Mouse (Mus musculus) ES-Bruce4 (cell line): ENCODE results near the gene Kcnma1.

Source experiments
- CTCF ChIP-seq: IDR thresholded peaks from one replicate; pipeline ENCODE4 v1.8.1; 2011; ENCODE audit warnings: low read depth, low read length
- POLR2A ChIP-seq: IDR thresholded peaks from one replicate; pipeline ENCODE4 v1.8.1; 2011; ENCODE audit warnings: low read length; ENCODE audit not compliant: insufficient read depth

- no peak for TF ChIP-seq CTCF
- TF ChIP-seq POLR2A: no peak
These were observed 114.8 kb downstream of the Kcnma1 start for GRCm38 (mm10) chr14:23899462-23899861.
